ENCODE assay signal across 23 mouse cellular contexts in the genomic region with DNA sequence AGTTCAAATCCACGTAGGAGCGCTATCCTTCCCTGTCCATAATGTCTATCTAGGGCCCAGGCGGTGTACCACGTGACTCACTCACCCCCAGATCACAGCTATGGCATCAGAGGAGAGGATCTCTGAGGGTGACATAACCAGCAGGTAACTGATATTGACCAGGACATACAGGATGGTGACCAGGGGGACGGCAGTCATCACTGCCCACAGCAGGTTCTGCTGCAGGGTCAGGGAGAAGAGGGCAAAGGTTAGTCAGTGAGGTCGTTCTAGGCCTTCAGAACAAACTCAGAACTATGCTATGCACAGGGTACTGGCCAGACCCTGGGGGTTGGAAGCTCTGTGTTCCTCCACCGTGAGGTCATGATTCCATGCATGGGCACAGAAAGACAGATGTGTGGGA. TPM values are rescaled to one million over a fixed set of nuclear protein-coding genes. Genes with fewer than 3 reads are reported as not detected.
DNase-seq lines count a peak whose midpoint lies in the region; ATAC-seq and TF ChIP-seq lines count a peak whose summit lies in the region.
"Had no signal": no experiment of that assay in that cellular context is flagged by ENCODE, and none has a peak within 500 bp of the region (broad histone marks: within the 10 kb centered on the region; RNA-seq: fewer than 3 reads in every experiment).

No protein-coding gene starts in this region.

- 81% methylated on average over 7 of the region's 7 CpGs for WGBS in heart, postnatal 0 days
- WGBS in liver, embryonic 13.5 days (ENCODE audit: insufficient replicate concordance) = 66% methylated on average over 7 of the region's 7 CpGs
- WGBS in liver, postnatal 0 days (ENCODE audit: insufficient replicate concordance) = 67% methylated on average over 7 of the region's 7 CpGs

- H3K27ac ChIP-seq in heart, postnatal 0 days (ENCODE audit: low read depth) = no peak overlapping the region
- no peak overlapping the region for H3K27ac ChIP-seq in liver, embryonic 13.5 days
- no peak overlapping the region for H3K27ac ChIP-seq in liver, postnatal 0 days (ENCODE audit: low read depth)
- H3K27ac ChIP-seq: forebrain, embryonic 10.5 days; forebrain, embryonic 13.5 days; heart, embryonic 13.5 days; hindbrain, embryonic 10.5 days; hindbrain, embryonic 15.5 days had no signal

- TF ChIP-seq CTCF in heart, postnatal 0 days (IDR thresholded peaks at IDR 0.05; ENCODE audit: low read depth) = no peak
- TF ChIP-seq CTCF in liver, postnatal 0 days (IDR thresholded peaks at IDR 0.05; ENCODE audit: low read depth) = no peak

- peak; percentile 66 for DNase-seq in heart, adult 11 months
- DNase-seq in heart, postnatal 10 days = no peak
- no peak for DNase-seq in heart, postnatal 0 days (ENCODE audit: low spot score)
- DNase-seq in heart, postnatal 36 days = no peak
- DNase-seq in liver, embryonic 13.5 days = no peak
- no peak for DNase-seq in liver, postnatal 0 days
- DNase-seq in left cerebral cortex, adult 8-10 months (ENCODE audit: low spot score in 2 of 2) = no peak
- DNase-seq: adrenal gland, postnatal 10 days; adrenal gland, postnatal 36 days; cerebellum, adult 18-20 months; cerebellum, adult 9-10 months; cerebellum, postnatal 14 days; gastrocnemius, postnatal 10 days; gastrocnemius, postnatal 36 days; heart, postnatal 14 days had no signal

- H3K9ac ChIP-seq in heart, postnatal 0 days (replicated peaks; ENCODE audit: low read depth, low read length) = no peak overlapping the region
- H3K9ac ChIP-seq in liver, embryonic 13.5 days = no peak overlapping the region
- H3K9ac ChIP-seq in liver, postnatal 0 days (replicated peaks) = no peak overlapping the region
- H3K9ac ChIP-seq: forebrain, embryonic 13.5 days; hindbrain, embryonic 15.5 days had no signal

- H3K27me3 ChIP-seq in heart, postnatal 0 days (ENCODE audit: control insufficient read depth, insufficient read depth, low read length) = no peaks in the 10 kb centered on the region
- no peaks in the 10 kb centered on the region for H3K27me3 ChIP-seq in liver, embryonic 13.5 days
- no peaks in the 10 kb centered on the region for H3K27me3 ChIP-seq in liver, postnatal 0 days (ENCODE audit: insufficient read depth, low read length)
- H3K27me3 ChIP-seq: forebrain, embryonic 13.5 days; heart, embryonic 13.5 days; hindbrain, embryonic 15.5 days; Patski had no signal

- ATAC-seq in heart, postnatal 0 days (ENCODE audit: insufficient read depth, low read depth) = peak; percentile 25; the same call in 1 of the 2 replicates
- peak; percentile 39; the same call in 1 of the 2 replicates for ATAC-seq in liver, embryonic 13.5 days (ENCODE audit: low read depth)
- no peak; the same call in 1 of the 2 replicates for ATAC-seq in liver, postnatal 0 days
- ATAC-seq: forebrain, embryonic 13.5 days; forebrain, embryonic 16.5 days; inflammation-experienced regulatory T-cells, adult 6 months had no signal

- no peak overlapping the region for H3K4me3 ChIP-seq in heart, postnatal 0 days (ENCODE audit: low read depth, low read length)
- no peak overlapping the region for H3K4me3 ChIP-seq in liver, embryonic 13.5 days (replicated peaks)
- H3K4me3 ChIP-seq in liver, postnatal 0 days (ENCODE audit: low read depth, low read length) = no peak overlapping the region
- H3K4me3 ChIP-seq: forebrain, embryonic 10.5 days; forebrain, embryonic 13.5 days; heart, embryonic 13.5 days; hindbrain, embryonic 10.5 days; hindbrain, embryonic 15.5 days had no signal

- no peak for TF ChIP-seq EP300 in heart, postnatal 0 days (IDR thresholded peaks at IDR 0.05; ENCODE audit: low read depth)
- TF ChIP-seq EP300 in liver, postnatal 0 days (IDR thresholded peaks at IDR 0.05; ENCODE audit: low read depth) = no peak

- no peak overlapping the region for H3K4me2 ChIP-seq in heart, postnatal 0 days (ENCODE audit: low read depth, low read length)
- H3K4me2 ChIP-seq in liver, embryonic 13.5 days = no peak overlapping the region
- H3K4me2 ChIP-seq in liver, postnatal 0 days (ENCODE audit: low read depth, low read length) = no peak overlapping the region
- H3K4me2 ChIP-seq: forebrain, embryonic 13.5 days; heart, embryonic 13.5 days; hindbrain, embryonic 15.5 days had no signal

- H3K4me1 ChIP-seq in heart, postnatal 0 days (ENCODE audit: control insufficient read depth, insufficient read depth) = peaks cover 7% of the 10 kb centered on the region
- no peaks in the 10 kb centered on the region for H3K4me1 ChIP-seq in liver, embryonic 13.5 days (replicated peaks)
- peaks cover 8% of the 10 kb centered on the region for H3K4me1 ChIP-seq in liver, postnatal 0 days (ENCODE audit: insufficient read depth)
- H3K4me1 ChIP-seq: forebrain, embryonic 10.5 days; forebrain, embryonic 13.5 days; hindbrain, embryonic 10.5 days; hindbrain, embryonic 15.5 days had no signal

- H3K36me3 ChIP-seq in heart, postnatal 0 days (replicated peaks; ENCODE audit: control insufficient read depth, insufficient read depth, low read length) = no peaks in the 10 kb centered on the region
- no peaks in the 10 kb centered on the region for H3K36me3 ChIP-seq in liver, embryonic 13.5 days
- H3K36me3 ChIP-seq in liver, postnatal 0 days (replicated peaks; ENCODE audit: insufficient read depth, low read length) = no peaks in the 10 kb centered on the region
- H3K36me3 ChIP-seq: forebrain, embryonic 10.5 days; heart, embryonic 13.5 days; hindbrain, embryonic 10.5 days; hindbrain, embryonic 15.5 days had no signal

- no peaks in the 10 kb centered on the region for H3K9me3 ChIP-seq in heart, postnatal 0 days (replicated peaks; ENCODE audit: control insufficient read depth, low read length)
- no peaks in the 10 kb centered on the region for H3K9me3 ChIP-seq in liver, embryonic 13.5 days (replicated peaks)
- H3K9me3 ChIP-seq in liver, postnatal 0 days (ENCODE audit: low read length) = no peaks in the 10 kb centered on the region
- H3K9me3 ChIP-seq: forebrain, embryonic 10.5 days; forebrain, embryonic 13.5 days; heart, embryonic 13.5 days; hindbrain, embryonic 15.5 days had no signal

- intact Hi-C loops in heart, postnatal 10 days (cut with DNase I) = no loop called here
- intact Hi-C loops in heart, postnatal 36 days (cut with DNase I) = no loop called here

RNA-seq across cellular contexts. Expression of a gene that starts 35.8 kb away (rescaled TPM):
- 100 to 1,000 TPM; 167 to 177 TPM for total RNA-seq in heart, postnatal 10 days (2021)
- total RNA-seq in heart, postnatal 0 days (2014; rRNA removed; ENCODE audit: low replicate concordance) = 202 and 228 TPM in 2 replicates
- polyA plus RNA-seq in heart, postnatal 0 days (2015; fragmentation: Nextera tagmentation; extraction: Ambion mirVana) = 31.4 and 34.2 TPM in 2 replicates
- 100 to 1,000 TPM; 145 to 186 TPM for total RNA-seq in heart, postnatal 36 days (2021)
- polyA plus RNA-seq in liver, embryonic 13.5 days (2015; fragmentation: Nextera tagmentation; extraction: Ambion mirVana) = 6.0 and 7.1 TPM in 2 replicates
- polyA plus RNA-seq in liver, postnatal 0 days (2015; fragmentation: Nextera tagmentation; extraction: Ambion mirVana) = 6.9 and 8.7 TPM in 2 replicates
- 100 to 1,000 TPM; 261 to 308 (median 282) TPM for total RNA-seq in left cerebral cortex, adult 8-10 months (2022)
